Mouse (Mus musculus): ENCODE results near the gene Dclk1. TPM values are rescaled to one million over a fixed set of nuclear protein-coding genes. Genes with fewer than 3 reads are reported as not detected.
A peak's percentile ranks its signal among the peaks of the same experiment; 100 is the strongest.

Dclk1 gene
- polyA plus RNA-seq, 1 experiment from 2014 or later = 14.2 TPM

DNA sequence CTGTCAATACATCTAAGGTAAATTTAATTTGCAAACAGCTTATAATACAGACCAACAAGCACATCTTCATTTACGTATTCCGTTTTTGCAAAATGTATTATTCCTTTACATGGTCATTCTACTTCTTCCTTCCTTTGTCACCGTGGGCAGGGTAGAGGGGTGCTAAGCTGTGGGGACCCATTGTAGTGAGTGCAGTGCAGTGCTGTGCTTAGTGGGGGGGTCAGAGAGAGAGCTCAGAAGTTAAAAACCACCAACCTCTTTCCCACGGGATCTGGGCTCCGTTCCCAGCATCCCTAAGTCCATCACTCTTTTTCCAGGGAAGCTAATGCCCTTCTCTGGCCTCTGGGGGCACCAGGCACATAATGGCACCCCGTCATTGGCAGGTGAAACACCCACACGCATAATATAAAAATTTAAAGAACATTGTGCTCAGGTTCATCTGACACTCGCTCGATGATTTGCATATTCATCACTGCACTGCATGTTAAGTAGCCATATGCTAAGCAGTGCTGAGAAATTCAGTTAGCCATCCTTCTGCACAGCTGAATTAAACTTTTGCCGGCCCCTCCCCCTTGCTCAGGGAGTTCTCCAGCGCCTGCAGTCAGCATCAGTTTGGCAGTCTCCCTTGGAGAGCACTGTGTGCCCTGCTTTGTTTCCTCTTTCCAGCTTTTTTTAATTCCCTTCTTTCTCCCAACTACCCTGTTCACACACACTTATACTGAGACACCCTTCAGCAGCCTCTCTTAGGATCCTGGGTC, 181.7 kb downstream of the Dclk1 start:
- 32% methylated on average over 11 of the region's 11 CpGs for WGBS
- ATAC-seq (replicated peaks; ENCODE audit: low FRiP score, low TSS enrichment, low read depth) (0 out of 2 replicates have a peak, but pooled peaks have one; percentile 32), DNase-seq (ENCODE audit: low spot score) (no peak)
- H3K4me3 ChIP-seq (ENCODE audit: low read depth, low read length) = no peak overlapping the region
- H3K27ac ChIP-seq (ENCODE audit: low read depth) = no peak overlapping the region
- no peaks in the 10 kb centered on the region for H3K9me3 ChIP-seq (ENCODE audit: control insufficient read depth, low read length)
- no peaks in the 10 kb centered on the region for H3K36me3 ChIP-seq (ENCODE audit: control insufficient read depth, insufficient read depth, low read length)
- H3K27me3 ChIP-seq (replicated peaks; ENCODE audit: control insufficient read depth, insufficient read depth, low read length) = no peaks in the 10 kb centered on the region
- H3K4me1 ChIP-seq (replicated peaks; ENCODE audit: control insufficient read depth, insufficient read depth, low read length) = no peaks in the 10 kb centered on the region
- no peak overlapping the region for H3K9ac ChIP-seq (ENCODE audit: low read length)
- H3K4me2 ChIP-seq (ENCODE audit: low read length) = no peak overlapping the region

GRCm38 (mm10) chr3:55430022-55430549, 187.9 kb downstream of the Dclk1 start:
- ATAC-seq (replicated peaks; ENCODE audit: low FRiP score, low TSS enrichment, low read depth) (no peak), DNase-seq (ENCODE audit: low spot score) (no peak)
- no peak overlapping the region for H3K4me2 ChIP-seq (ENCODE audit: low read length)
- H3K9me3 ChIP-seq (ENCODE audit: control insufficient read depth, low read length) = no peaks in the 10 kb centered on the region
- H3K4me1 ChIP-seq (replicated peaks; ENCODE audit: control insufficient read depth, insufficient read depth, low read length) = no peaks in the 10 kb centered on the region
- 88% methylated on average over 2 of the region's 2 CpGs for WGBS
- no peak overlapping the region for H3K4me3 ChIP-seq (ENCODE audit: low read depth, low read length)
- no peak overlapping the region for H3K27ac ChIP-seq (ENCODE audit: low read depth)
- no peak overlapping the region for H3K9ac ChIP-seq (ENCODE audit: low read length)
- no peaks in the 10 kb centered on the region for H3K36me3 ChIP-seq (ENCODE audit: control insufficient read depth, insufficient read depth, low read length)
- no peaks in the 10 kb centered on the region for H3K27me3 ChIP-seq (replicated peaks; ENCODE audit: control insufficient read depth, insufficient read depth, low read length)

- no peaks in the 10 kb centered on the region for H3K9me3 ChIP-seq (ENCODE audit: control insufficient read depth, low read length)
- H3K4me1 ChIP-seq (replicated peaks; ENCODE audit: control insufficient read depth, insufficient read depth, low read length) = no peaks in the 10 kb centered on the region
- no peaks in the 10 kb centered on the region for H3K36me3 ChIP-seq (ENCODE audit: control insufficient read depth, insufficient read depth, low read length)
- no peak overlapping the region for H3K27ac ChIP-seq (ENCODE audit: low read depth)
- H3K4me3 ChIP-seq (ENCODE audit: low read depth, low read length) = no peak overlapping the region
- WGBS = 89% methylated on average over 3 of the region's 3 CpGs
- H3K9ac ChIP-seq (ENCODE audit: low read length) = no peak overlapping the region
- H3K4me2 ChIP-seq (ENCODE audit: low read length) = no peak overlapping the region
- DNase-seq (ENCODE audit: low spot score) (no peak), ATAC-seq (replicated peaks; ENCODE audit: low FRiP score, low TSS enrichment, low read depth) (no peak)
- no peaks in the 10 kb centered on the region for H3K27me3 ChIP-seq (replicated peaks; ENCODE audit: control insufficient read depth, insufficient read depth, low read length)
Observed at GRCm38 (mm10) chr3:55431223-55431622, 189.1 kb downstream of the Dclk1 start.

DNA sequence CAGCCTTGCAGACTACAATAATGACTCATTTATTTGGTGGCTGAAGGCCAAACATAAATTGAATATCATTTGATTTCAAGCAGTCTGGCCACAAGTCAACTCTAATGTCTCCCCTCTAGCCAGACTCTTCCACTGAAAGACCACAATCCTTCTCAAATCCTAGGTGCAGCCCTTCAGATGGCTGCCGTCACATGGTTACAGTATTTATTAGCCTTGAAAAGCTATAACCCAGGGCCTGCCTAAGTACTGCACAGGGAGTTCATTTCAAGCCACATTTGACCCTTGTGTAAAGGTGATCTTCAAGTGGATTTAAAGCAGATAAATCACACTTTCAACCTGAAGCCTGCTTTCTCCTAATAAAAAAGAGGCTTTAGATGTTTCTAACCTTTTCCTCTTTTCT, 192.1 kb downstream of the Dclk1 start:
- Histone ChIP-seq H3K9me3 (ENCODE audit: control insufficient read depth, low read length) (no peaks in the 10 kb centered on the region), H3K4me1 (replicated peaks; ENCODE audit: control insufficient read depth, insufficient read depth, low read length) (no peaks in the 10 kb centered on the region), H3K36me3 (ENCODE audit: control insufficient read depth, insufficient read depth, low read length) (no peaks in the 10 kb centered on the region), H3K9ac (ENCODE audit: low read length) (no peak overlapping the region), H3K27me3 (replicated peaks; ENCODE audit: control insufficient read depth, insufficient read depth, low read length) (no peaks in the 10 kb centered on the region), H3K4me3 (ENCODE audit: low read depth, low read length) (no peak overlapping the region), H3K27ac (ENCODE audit: low read depth) (no peak overlapping the region), H3K4me2 (ENCODE audit: low read length) (no peak overlapping the region)
- DNase-seq (ENCODE audit: low spot score) = no peak
- no peak for ATAC-seq (replicated peaks; ENCODE audit: low FRiP score, low TSS enrichment, low read depth)
- 44% methylated on average over 1 of the region's 1 CpGs for WGBS

DNA sequence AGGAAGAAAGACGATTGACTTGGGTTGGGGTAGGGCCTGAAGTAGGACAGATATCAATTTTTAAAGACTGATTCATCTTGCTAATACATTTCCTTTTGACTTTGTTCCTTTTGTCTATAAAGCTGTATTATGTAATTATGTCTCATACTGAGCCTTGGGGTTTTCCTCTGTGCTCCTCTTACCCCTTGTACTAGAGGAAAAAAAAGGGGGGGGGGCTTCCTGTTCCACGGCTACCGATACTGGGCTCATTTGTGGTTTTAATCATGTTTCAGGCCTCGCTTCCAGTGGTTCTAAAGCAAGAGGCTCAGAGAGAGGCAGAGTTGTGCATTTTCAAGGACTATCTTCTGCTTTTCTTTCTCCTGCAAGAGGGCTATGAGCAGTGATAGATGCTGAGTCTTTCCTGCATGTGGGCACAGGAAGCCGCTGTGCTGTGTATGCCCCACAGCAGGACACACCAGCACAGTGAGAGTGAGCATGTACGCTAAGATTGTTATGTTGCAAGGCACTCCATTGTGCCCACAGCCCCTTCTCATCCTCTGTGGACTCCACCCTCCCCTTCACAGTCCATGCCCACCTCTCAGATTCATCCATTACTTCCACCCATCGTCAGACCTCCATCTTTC, 196.8 kb downstream of the Dclk1 start:
- no peak overlapping the region for H3K9ac ChIP-seq (ENCODE audit: low read length)
- H3K27me3 ChIP-seq (replicated peaks; ENCODE audit: control insufficient read depth, insufficient read depth, low read length) = no peaks in the 10 kb centered on the region
- no peaks in the 10 kb centered on the region for H3K4me1 ChIP-seq (replicated peaks; ENCODE audit: control insufficient read depth, insufficient read depth, low read length)
- DNase-seq (ENCODE audit: low spot score) (no peak), ATAC-seq (replicated peaks; ENCODE audit: low FRiP score, low TSS enrichment, low read depth) (no peak)
- 79% methylated on average over 7 of the region's 7 CpGs for WGBS
- no peaks in the 10 kb centered on the region for H3K36me3 ChIP-seq (ENCODE audit: control insufficient read depth, insufficient read depth, low read length)
- H3K9me3 ChIP-seq (ENCODE audit: control insufficient read depth, low read length) = no peaks in the 10 kb centered on the region
- H3K27ac ChIP-seq (ENCODE audit: low read depth) = no peak overlapping the region
- H3K4me3 ChIP-seq (ENCODE audit: low read depth, low read length) = no peak overlapping the region
- no peak overlapping the region for H3K4me2 ChIP-seq (ENCODE audit: low read length)

DNA sequence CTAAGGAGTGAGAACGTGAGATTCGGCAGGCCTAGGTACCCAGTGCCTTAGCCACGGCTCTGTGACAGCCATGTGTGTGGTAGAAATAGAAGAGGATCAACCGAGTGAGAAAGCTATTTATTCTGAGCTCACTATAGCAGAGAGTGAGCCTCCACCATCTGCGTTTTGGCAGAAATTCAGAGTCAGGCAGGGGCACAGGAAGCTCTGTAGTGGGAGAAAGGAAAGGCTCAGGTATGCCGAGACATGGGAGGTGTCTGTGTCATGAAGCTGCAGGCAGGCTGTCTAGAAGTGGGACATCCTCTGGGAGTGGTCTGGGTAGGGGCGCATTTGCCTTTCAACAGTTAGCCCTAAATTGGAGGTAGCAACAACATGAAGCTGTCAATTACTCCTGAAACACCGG, 198.2 kb downstream of the Dclk1 start:
- Histone ChIP-seq H3K27ac (ENCODE audit: low read depth) (no peak overlapping the region), H3K9me3 (ENCODE audit: control insufficient read depth, low read length) (no peaks in the 10 kb centered on the region), H3K9ac (ENCODE audit: low read length) (no peak overlapping the region), H3K4me3 (ENCODE audit: low read depth, low read length) (no peak overlapping the region), H3K36me3 (ENCODE audit: control insufficient read depth, insufficient read depth, low read length) (no peaks in the 10 kb centered on the region), H3K4me1 (replicated peaks; ENCODE audit: control insufficient read depth, insufficient read depth, low read length) (no peaks in the 10 kb centered on the region), H3K4me2 (ENCODE audit: low read length) (no peak overlapping the region), H3K27me3 (replicated peaks; ENCODE audit: control insufficient read depth, insufficient read depth, low read length) (no peaks in the 10 kb centered on the region)
- 44% methylated on average over 8 of the region's 8 CpGs for WGBS
- no peak for DNase-seq (ENCODE audit: low spot score)
- ATAC-seq (replicated peaks; ENCODE audit: low FRiP score, low TSS enrichment, low read depth) = no peak

GRCm38 (mm10) chr3:55442012-55442645, 200.0 kb downstream of the Dclk1 start:
- no peak for ATAC-seq (replicated peaks; ENCODE audit: low FRiP score, low TSS enrichment, low read depth)
- 78% methylated on average over 11 of the region's 11 CpGs for WGBS

GRCm38 (mm10) chr3:55443271-55443670, 201.1 kb downstream of the Dclk1 start:
- Histone ChIP-seq H3K9me3 (ENCODE audit: control insufficient read depth, low read length) (no peaks in the 10 kb centered on the region), H3K36me3 (ENCODE audit: control insufficient read depth, insufficient read depth, low read length) (no peaks in the 10 kb centered on the region), H3K27ac (ENCODE audit: low read depth) (no peak overlapping the region), H3K27me3 (replicated peaks; ENCODE audit: control insufficient read depth, insufficient read depth, low read length) (no peaks in the 10 kb centered on the region), H3K9ac (ENCODE audit: low read length) (no peak overlapping the region), H3K4me1 (replicated peaks; ENCODE audit: control insufficient read depth, insufficient read depth, low read length) (no peaks in the 10 kb centered on the region), H3K4me3 (ENCODE audit: low read depth, low read length) (no peak overlapping the region), H3K4me2 (ENCODE audit: low read length) (no peak overlapping the region)
- DNase-seq (ENCODE audit: low spot score) (no peak), ATAC-seq (replicated peaks; ENCODE audit: low FRiP score, low TSS enrichment, low read depth) (no peak)
- 80% methylated on average over 8 of the region's 8 CpGs for WGBS

More at GRCm38 (mm10) chr3:55442012-55442645, 200.0 kb downstream of the Dclk1 start:
- no peak overlapping the region for H3K4me3 ChIP-seq (ENCODE audit: low read depth, low read length)
- H3K4me2 ChIP-seq (ENCODE audit: low read length) = no peak overlapping the region
- H3K27me3 ChIP-seq (replicated peaks; ENCODE audit: control insufficient read depth, insufficient read depth, low read length) = no peaks in the 10 kb centered on the region
- no peak overlapping the region for H3K9ac ChIP-seq (ENCODE audit: low read length)
- no peaks in the 10 kb centered on the region for H3K36me3 ChIP-seq (ENCODE audit: control insufficient read depth, insufficient read depth, low read length)
- no peak for DNase-seq (ENCODE audit: low spot score)
- no peaks in the 10 kb centered on the region for H3K4me1 ChIP-seq (replicated peaks; ENCODE audit: control insufficient read depth, insufficient read depth, low read length)
- H3K27ac ChIP-seq (ENCODE audit: low read depth) = no peak overlapping the region
- no peaks in the 10 kb centered on the region for H3K9me3 ChIP-seq (ENCODE audit: control insufficient read depth, low read length)
